Mouse (Mus musculus) T-cell, adult 2 months (primary cell): Measurements from ENCODE around the gene Nsd1.

Experiments
- DNase-seq: peaks from one replicate; pipeline ENCODE4 v3.0.0; 2022; ENCODE audit warnings: low spot score

Nsd1 gene

DNA sequence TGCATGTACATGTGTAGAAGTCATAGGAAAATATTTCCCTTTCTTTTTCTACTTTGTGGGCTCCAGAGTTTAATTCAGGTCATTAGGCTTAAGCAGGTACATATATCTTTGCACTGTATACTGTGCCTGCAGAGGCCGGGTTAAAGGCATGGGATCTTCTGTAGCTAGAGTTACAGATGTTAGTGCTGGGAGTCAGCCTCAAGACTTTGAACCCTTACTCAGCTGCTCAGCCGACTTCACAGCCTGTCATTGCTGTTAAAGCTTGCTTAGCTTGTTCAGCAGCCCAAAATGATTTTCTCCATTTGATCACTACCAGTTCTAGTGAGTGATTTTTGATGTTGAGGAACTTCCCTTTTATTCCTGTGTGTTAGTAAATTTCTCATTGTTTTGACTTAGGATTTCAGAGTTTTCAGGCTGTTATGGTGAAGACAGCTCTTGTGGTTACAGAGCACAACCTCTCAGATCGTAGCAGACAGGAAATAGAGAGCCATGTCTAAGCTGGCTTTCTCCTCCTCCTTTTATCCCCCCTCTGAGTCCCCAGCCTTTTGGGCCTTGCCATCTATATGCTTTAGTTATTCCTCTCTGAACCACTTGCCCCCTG, 45.6 kb downstream of the Nsd1 start:
- DNase-seq = peak; percentile 48

DNA sequence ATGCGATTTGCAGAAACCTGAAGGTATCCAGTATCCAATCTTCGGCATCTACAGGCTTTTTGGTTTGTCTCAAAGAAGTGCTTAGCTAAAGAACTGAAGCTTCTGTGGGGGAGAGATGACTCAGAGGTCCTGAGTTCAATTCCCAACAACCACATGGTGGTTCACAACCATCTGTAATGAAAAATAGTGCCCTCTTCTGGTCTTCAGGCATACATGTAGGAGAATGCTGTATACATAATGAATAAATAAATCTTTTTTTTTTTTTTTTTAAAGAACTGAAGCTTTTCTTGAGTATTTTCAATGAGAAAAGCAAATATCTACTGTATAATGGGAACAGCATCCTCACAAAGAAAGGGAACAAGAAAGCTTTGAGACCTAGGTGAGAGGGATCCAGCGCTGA, 49.1 kb downstream of the Nsd1 start:
- no peak for DNase-seq

DNA sequence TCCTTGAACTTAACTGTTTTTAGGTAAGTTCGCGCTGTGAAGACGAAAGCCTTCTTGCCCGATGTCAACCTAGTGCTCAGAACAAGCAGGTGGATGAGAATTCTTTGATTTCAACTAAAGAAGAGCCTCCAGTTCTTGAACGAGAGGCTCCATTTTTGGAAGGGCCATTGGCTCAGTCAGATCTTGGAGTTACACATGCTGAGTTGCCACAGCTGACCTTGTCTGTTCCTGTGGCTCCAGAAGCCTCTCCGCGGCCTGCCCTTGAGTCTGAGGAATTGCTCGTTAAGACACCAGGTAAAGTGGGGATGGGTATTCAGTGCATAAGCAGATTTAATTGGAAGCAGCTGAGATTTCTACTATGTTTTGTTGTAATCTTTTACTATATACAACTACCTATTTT, 51.9 kb downstream of the Nsd1 start:
- no peak for DNase-seq

DNA sequence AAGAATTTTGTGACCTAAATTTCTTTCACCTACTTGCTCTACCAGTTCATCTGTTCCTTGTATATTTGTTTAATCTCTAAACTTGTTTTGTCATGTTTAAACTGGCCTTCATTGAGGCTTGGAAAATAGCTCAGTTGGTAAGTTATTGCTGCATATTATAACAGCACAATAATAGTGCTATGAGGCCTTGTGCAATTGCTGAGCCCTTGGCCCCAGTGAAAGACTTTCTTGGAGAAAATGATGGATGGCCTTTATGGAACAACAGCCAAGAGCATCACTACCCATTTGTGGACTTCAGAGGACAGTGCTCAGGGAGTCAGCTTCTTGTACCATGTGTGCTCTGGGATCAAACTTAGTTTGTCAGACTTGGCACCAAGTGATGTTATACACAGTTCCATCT, 52.5 kb downstream of the Nsd1 start:
- DNase-seq = no peak

DNA sequence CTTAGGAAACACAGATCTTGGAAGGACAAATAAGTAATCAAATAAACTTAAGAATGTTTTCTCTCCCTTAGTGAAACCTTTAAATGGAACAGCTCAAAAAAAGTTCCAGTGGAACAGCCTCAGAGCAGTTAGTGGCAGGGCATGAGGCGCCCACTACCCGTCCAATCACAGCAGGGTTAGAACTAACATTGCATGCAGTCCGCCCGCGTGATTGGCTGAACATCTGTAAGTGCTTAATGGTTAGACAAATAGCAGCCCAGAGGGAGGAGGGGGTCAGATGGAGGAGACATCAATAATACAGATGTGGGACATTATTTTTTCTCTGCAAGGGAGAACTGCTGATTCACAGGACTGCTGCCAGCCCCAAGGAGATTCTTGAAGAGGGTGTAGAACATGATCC, 67.6 kb downstream of the Nsd1 start:
- DNase-seq = no peak

DNA sequence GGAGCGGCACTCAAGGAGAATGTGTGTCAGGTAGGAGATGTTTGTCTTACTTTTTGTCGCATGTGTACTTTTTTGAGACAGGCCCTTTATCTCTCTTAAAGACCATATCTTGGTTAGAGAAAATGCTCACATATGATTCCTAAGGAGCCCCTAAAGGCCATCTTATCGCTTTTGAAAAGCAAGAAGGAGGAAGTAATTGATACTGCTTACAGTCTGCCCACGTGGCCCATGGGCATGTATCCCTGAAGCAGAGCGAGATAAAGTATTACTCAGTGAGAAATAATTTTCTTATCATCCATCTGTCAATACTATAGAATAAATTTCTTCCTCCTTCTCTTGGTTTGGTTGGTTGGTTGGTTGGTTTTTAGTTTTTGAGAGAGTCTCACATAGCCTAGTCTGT, 68.1 kb downstream of the Nsd1 start:
- DNase-seq = no peak

DNA sequence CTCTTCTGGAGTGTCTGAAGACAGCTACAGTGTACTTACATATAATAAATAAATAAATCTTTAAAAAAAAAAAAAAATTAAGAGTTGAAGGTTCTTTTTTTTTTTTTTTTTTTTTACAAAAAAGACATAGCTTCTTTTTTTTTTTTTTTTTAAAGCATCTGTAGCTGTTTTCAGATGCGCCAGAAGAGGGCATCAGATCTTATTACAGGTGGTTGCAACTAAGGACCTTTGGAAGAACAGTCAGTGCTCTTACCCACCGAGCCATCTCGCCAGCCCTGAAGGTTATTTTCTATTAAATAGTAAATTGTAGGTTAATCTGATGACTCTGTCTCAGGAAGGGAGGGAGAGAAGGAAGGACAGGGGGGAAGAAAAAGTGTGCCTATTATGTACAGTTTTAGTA, 79.3 kb downstream of the Nsd1 start:
- no peak for DNase-seq

DNA sequence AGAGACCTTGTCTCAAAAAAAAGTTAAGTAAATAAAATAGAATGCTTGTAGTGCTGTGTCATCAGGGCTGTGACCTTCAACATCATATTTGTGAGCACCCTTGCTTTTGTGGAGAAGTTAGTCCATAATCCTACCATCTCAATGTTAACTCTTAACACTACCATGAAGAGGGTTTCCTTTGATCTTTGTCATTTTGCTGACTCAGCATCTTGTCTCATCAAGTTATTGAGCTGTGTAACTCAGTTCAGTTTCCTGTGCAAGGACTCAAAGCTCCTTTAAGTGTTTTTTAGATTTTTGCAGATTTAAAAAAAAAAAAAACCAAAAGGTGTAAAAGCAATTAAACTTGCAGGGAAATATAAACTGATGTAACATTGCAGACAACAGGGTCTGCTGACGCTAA, 87.2 kb downstream of the Nsd1 start:
- no peak for DNase-seq

DNA sequence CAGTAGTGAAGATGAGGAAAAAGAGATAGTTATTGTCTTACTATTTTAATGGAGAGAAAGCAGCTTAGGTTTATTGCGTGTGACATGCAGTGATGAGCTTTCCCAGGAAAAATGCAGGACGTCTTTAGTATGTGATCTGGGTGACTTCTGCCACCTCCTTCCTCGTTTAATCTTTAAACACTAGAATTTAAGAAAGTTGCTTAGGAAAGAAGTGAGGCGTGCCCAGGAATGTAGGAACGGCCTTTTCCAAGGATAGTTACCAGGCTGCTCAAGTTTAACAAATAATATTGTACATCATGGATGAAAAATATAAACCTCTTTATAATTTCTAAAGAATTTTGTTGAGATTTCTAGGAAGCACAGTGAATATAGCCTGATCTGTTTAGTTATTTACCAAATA, 91.3 kb downstream of the Nsd1 start:
- DNase-seq = no peak

DNA sequence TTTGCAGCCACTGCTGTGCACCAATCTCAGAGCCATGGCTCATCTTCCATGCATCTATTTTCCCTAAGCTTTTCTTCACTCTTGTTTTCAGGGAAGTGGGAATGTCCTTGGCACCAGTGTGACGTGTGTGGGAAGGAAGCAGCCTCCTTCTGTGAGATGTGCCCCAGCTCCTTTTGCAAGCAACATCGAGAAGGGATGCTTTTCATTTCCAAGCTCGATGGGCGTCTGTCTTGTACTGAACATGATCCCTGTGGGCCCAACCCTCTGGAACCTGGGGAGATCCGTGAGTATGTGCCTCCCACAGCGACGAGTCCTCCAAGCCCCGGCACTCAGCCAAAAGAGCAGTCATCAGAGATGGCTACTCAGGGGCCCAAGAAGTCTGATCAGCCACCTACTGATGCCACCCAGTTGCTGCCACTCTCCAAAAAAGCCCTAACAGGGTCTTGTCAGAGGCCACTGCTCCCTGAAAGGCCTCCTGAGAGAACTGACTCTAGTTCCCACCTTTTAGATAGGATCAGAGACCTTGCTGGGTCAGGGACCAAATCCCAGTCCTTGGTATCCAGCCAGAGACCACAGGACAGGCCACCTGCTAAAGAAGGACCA, 102.5 kb downstream of the Nsd1 start:
- no peak for DNase-seq

DNA sequence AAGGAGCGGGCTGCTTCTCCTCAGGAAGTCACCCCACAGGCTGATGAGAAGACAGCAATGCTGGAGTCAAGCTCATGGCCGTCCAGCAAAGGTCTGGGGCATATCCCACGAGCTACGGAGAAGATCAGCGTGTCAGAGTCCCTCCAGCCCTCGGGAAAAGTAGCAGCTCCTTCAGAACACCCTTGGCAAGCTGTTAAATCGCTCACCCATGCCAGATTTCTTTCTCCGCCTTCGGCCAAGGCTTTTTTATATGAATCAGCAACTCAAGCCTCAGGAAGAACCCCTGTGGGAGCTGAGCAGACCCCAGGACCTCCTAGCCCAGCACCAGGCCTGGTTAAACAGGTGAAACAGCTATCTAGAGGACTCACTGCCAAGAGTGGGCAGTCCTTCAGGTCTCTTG, 103.5 kb downstream of the Nsd1 start:
- no peak for DNase-seq

DNA sequence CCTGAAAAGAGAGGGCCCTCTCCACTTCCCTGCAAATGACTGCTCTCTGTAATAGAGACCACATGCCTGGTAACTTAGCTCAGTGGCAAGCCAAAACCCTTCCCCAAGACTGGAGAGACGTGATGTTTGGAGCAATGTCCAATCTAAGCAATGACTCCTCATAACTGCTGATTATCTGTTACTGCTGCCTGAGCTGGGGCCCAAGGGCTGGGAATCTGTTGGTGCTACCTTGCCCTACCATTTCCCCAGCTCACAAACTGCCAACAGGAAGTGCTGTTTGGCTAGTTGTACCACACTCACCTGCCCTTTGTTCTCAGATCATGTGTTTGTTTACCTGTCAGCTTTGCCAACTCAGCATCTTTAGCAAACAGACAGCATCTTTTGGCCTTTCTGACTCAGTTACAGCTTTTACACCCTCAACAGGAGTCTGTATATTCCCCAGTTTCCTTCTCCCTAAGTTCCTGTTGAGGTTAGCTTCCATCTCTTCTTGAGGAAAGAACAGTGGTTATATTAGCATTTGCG, 105.4 kb downstream of the Nsd1 start:
- DNase-seq = no peak

DNA sequence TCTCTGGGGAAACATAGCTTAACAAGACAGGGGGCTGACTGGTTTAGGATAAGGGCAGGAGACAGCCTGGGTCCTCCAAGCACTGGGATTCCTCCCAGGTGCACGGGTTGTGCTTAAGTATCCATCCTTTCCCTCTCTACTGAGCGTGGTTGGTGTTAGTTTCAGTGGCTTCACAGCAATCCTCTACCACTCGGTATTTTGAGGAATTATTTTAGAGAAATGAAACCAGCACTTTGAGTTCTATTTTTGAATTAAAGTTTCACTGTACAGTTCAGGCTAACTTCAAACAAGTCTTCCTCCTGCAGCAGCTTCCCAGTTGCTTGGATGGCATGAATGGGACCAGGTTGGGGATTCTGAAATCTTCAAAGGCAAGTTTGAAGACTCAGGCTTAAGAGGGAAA, 108.8 kb downstream of the Nsd1 start:
- no peak for DNase-seq

DNA sequence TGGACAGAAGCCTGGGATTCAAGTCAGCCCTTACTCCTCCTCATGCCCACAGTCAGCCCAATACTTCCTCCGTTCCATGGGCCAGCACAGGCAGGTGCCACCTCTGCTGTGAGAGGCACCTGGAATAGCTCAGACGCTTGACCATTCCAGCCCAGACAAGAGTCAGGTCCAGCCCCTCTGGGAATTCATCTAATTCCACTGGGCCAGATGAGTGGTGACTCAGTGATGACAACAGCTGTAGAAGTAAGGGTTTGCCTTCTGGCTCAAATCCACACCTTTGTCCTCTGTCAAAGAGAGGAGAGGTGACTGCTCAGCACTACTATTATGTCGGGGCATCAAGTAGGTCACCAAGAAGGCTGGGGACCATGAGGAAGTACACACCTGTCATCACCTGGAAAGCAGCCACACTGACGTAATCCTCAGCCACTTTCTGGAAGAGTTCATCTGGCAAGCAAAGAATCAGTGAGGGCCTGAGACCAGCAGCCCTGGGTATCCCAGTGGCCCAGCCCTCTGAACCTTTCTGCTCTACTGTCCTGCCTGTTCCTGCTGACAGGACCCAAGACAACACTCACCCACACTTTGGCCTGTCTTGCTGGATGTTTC, 110.5 kb downstream of the Nsd1 start, which contains the start of gene Prelid1:
Prelid1 (plus strand) TSS at position 570 of the 603 bp plus-strand sequence.
- no peak for DNase-seq

DNA sequence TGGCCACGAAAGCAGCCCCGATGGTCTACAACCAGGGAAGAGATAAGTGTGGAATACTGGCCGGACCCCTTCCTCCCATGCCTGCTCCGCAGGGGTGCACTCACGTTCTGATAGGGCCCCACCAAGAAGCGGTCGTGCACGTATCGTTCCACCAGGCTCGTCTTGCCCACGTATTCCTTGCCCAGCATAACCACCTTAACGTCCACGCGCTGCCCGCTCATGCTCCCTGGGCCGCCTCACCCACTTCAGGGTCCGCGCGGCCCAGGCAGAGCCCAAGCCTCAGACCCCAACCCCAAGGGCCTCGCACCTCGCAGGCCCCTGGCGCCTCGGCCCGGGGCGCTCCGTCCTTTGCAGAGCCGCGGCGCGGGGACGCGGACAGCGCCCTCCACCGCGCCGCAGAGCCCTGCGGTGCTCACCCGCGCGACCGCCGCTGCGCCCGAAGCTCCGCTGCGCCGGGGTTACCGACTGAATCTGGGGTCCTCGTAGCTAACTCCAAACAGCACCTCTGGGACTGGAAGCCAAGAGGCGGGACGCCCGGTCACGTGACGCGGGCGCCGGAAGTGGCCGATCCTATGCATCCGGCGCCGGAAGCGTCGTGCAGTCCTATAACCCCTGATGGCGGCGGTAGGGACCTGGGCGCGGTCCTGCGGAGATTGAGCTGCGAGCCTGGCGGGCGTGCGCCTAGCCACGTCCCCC, 112.0 kb downstream of the Nsd1 start, which contains the start of gene Rab24:
Rab24 (minus strand) TSS at position 513 of the 696 bp plus-strand sequence.
- DNase-seq = peak; percentile 89

DNA sequence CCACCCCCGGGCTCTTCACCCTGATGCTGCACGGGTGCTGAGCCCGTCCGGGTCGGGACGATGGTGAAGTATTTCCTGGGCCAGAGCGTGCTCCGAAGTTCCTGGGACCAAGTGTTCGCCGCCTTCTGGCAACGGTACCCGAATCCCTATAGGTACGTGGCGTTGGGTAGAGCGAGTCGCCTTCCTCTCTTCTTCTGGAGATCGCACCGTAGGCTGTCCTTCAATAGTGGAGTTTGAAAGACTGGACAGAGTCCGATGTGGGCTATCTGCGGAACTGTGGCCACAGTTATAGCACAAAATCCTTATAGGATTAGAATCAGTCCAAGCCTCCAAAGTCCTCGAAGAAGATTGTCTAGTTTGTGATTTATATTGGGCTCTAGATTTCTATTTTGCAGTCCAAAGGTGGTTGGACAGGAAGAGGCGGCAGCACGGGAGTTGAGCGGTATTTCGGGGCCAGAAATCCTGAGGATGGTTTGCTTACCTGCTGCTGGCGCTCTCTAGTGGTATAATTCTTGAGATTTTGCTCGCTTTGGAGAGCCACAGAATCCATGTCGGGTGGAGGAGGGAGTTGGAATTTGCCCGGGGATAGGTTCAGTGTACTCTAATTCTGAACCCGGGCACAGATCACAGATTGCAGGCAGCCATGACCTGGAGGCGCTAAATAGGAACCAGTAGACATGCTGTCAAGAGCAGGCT, 112.7 kb downstream of the Nsd1 start:
- DNase-seq = peak; percentile 31

DNA sequence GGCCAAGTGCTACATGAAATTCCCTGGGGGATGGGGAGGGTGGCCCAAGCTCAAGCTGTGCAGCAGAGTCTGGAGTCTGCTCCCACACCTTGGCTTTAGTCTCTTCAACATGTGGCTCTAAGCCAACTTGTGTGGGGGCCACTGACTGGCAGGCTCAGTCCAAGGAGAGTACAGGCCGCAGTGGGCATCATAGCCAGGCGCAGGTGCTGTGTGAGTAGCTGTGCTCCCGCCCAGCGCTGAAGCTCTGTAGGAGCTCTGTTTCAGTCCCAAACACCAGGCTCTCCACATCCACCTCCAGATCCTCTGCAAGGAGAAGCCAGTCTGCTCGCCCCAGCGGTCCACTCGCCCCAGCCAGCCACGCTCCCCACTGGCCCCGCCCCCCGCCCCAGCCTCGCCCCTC, 116.0 kb downstream of the Nsd1 start:
- DNase-seq = no peak

DNA sequence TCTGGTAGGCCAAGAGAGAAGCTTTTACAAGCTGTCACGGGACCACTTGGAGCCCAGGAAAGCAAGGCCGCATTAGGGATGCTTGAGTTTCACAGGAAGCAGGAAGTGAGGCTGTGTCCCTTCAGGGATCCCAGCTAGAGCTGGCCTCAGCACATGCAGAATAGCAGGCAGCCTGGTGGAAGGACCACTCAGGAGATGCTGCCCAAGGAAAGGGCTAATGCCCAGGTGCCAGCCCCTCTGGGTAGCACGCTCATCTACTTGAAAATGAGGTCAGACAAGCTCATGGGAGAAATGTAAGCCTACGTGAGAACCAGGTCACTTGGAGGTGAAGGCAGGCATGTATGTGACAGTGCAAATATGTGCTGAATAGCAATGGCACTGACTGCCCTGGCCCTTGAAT, 117.6 kb downstream of the Nsd1 start:
- DNase-seq = no peak

DNA sequence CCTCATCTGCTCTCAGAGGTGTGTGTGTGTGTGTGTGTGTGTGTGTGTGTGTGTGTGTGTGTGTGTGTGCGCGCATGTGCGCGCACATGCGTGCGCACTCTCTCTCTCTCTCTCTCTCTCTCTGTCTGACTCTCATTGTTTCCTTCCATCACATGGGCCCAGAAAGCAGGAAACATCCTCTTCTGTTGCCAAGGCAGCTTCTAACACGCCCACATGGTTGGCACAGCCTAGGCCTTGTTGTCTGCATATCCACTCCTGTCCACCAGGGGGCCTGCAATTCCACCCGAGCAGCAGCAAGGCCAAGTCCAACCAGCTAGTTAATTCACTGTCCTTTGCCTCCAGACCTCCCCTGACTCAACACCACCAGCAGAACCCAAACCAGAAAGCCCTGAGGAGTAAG, 118.1 kb downstream of the Nsd1 start:
- DNase-seq = peak; percentile 91

DNA sequence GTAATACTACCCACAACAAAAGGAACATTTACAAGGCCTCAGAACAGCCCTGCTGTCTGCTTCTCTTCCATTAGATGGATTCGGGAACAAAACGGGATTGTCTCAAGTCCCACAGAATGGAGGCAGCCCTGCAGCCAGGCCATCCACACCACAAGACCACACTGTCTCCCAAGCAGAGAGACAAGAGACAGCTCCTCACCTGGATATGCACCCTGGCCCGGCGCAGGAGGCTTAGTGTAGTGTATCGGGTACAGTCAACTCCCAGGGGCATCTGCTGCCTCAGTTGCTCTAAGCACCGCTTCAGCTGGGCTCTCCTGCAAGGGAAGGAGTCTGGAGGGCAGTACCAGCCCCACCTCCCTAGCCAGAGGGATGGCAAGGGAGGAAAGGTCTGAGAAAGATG, 118.6 kb downstream of the Nsd1 start:
- no peak for DNase-seq

DNA sequence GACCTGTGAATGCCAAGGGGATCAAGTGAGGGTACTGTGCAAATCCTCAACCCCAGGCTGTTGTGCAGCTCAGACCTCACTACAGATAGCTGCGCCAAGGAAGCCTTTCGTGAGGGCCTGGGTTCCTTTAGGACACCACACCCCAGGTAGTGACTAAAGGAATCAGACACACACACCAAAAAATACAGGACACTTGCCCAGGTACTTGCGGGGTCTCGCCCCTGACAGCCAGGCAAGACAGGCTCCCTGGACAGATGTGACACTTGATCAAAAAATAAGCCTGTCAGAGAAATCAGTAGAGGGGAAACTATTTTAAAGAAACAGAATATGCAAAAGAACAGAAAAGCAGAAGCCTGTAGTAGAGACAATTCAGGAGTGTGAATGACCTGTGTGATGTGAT, 119.1 kb downstream of the Nsd1 start:
- DNase-seq = no peak

DNA sequence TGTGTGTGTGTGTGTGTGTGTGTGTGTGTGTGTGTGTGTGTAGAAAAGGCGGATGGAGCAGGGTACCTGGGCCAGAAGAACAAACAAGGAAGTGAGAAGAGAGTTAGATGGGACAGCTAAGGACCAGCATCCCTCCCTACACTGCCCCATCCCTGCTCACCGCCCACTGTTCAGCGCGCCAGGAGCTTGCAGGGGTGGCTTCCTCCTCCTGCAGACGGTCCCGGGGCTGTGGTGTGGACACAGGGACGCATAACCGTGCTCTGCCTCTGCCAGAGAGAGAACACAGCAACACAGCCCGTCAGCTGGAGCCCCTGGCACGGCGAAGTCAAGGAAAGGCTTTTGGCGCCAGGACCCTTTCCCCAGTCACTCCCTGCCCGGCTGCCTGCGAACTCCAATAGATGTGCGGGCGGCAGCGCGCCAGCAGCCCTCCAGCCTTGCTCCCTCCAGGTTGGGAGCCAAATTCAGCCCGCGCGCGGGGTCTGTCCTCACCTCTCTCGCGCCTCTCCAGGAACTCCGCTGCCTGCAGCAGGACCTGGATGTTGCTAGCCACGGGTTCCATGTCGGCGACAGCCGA, 119.6 kb downstream of the Nsd1 start:
- peak; percentile 9 for DNase-seq
